Mouse (Mus musculus): ENCODE data around the gene Jaml. TPM values are rescaled to one million over a fixed set of nuclear protein-coding genes. Genes with fewer than 3 reads are reported as not detected.
A peak's percentile ranks its signal among the peaks of the same experiment; 100 is the strongest.

Jaml gene
- polyA plus RNA-seq, 1 experiment from 2014 or later: 0.68 TPM

GRCm38 (mm10) chr9:45062677-45063076 is 16.3 kb upstream of the Jaml start:
- Histone ChIP-seq H3K4me3 (ENCODE audit: low read depth, low read length) (no peak overlapping the region), H3K36me3 (replicated peaks; ENCODE audit: insufficient read depth, low read length) (0 out of 2 replicates have a peak, but pooled peaks cover 3% of the 10 kb centered on the region), H3K27me3 (ENCODE audit: insufficient read depth, low read length) (no peaks in the 10 kb centered on the region), H3K27ac (ENCODE audit: low read depth) (no peak overlapping the region), H3K9me3 (ENCODE audit: low read length) (no peaks in the 10 kb centered on the region), H3K4me1 (ENCODE audit: insufficient read depth) (peaks cover 8% of the 10 kb centered on the region; the same call in 1 of the 2 replicates), H3K9ac (replicated peaks) (no peak overlapping the region), H3K4me2 (ENCODE audit: low read depth, low read length) (no peak overlapping the region)
- DNase-seq: no peak
- ATAC-seq: no peak
- 38% methylated on average over 3 of the region's 3 CpGs for WGBS (ENCODE audit: insufficient replicate concordance)
- TF ChIP-seq EP300 (IDR thresholded peaks at IDR 0.05; ENCODE audit: low read depth) (no peak), CTCF (IDR thresholded peaks at IDR 0.05; ENCODE audit: low read depth) (no peak)

DNA sequence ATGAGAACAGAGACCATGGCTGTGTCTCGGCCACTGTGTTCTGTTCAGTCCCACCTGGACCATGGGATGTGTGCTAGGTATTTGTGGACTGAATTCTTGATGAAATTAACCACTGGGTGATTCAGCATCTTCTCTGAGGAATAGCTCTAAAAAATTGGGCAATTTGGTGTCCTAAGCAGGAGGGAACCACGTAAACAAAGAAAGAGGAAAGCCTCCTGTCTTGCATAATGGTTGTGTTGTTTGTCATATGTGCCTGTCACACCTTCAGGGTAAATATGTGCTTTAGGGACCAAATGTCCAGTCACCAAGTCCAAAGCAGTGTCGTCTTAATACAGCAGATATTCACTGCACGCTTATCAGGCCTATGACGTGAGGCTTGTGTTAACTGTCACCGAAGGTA is 14.6 kb upstream of the Jaml start:
- peak; percentile 98 for ATAC-seq

DNA sequence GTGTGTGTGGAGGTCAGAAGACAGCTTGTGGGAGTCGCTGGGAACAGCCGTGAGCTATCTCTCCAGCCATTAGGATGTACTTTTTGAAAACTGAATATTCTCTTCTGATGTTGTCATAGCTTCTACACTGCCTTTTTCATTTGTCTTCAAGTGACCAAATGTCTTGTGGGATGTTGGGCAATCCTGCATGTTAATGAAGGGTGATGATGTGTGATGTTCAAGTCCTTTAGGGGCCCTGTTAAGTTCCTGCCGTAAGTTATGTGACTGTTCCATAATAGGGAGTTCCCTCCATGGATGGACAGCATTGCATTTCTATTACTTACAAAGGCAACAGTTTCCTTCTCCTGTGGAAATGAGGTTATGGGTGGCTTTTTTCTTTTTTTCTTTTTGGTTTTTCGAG is 12.2 kb upstream of the Jaml start:
- 65% methylated on average over 4 of the region's 4 CpGs for WGBS (ENCODE audit: insufficient replicate concordance)
- DNase-seq (no peak), ATAC-seq (no peak)

More for the DNA sequence above, 14.6 kb upstream of the Jaml start:
- Histone ChIP-seq H3K9ac (replicated peaks) (no peak overlapping the region), H3K27ac (ENCODE audit: low read depth) (peak overlapping the region; percentile 66), H3K9me3 (ENCODE audit: low read length) (no peaks in the 10 kb centered on the region), H3K27me3 (ENCODE audit: insufficient read depth, low read length) (no peaks in the 10 kb centered on the region), H3K36me3 (replicated peaks; ENCODE audit: insufficient read depth, low read length) (0 out of 2 replicates have a peak, but pooled peaks cover 3% of the 10 kb centered on the region), H3K4me1 (ENCODE audit: insufficient read depth) (peaks cover 8% of the 10 kb centered on the region; the same call in 1 of the 2 replicates), H3K4me3 (ENCODE audit: low read depth, low read length) (no peak overlapping the region), H3K4me2 (ENCODE audit: low read depth, low read length) (no peak overlapping the region)
- 53% methylated on average over 6 of the region's 6 CpGs for WGBS (ENCODE audit: insufficient replicate concordance)
- TF ChIP-seq EP300 (IDR thresholded peaks at IDR 0.05; ENCODE audit: low read depth) (peak; percentile 84), CTCF (IDR thresholded peaks at IDR 0.05; ENCODE audit: low read depth) (no peak)
- peak; percentile 20 for DNase-seq

DNA sequence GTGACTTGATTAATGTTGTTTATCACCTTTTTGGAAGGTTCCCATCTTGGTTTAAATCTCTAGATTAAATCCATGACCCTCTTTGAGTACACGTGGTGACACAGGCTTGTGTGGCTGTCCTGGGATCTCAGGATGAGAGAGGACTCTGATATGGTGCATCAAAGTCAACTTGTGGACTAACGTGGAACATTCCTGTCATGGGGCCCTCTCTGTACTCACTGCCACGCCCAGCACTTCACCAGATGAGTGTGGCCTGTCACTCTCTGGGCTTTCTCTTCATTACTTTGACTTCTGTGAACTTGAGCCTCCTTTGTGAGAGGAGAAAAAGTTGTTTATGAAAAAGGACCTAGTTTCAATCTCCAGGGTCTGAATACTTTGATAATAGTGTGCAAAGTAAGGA is 7.2 kb upstream of the Jaml start:
- Histone ChIP-seq H3K4me3 (ENCODE audit: low read depth, low read length) (no peak overlapping the region), H3K4me1 (ENCODE audit: insufficient read depth) (no peaks in the 10 kb centered on the region), H3K36me3 (replicated peaks; ENCODE audit: insufficient read depth, low read length) (no peaks in the 10 kb centered on the region), H3K9ac (replicated peaks) (no peak overlapping the region), H3K27ac (ENCODE audit: low read depth) (no peak overlapping the region), H3K4me2 (ENCODE audit: low read depth, low read length) (no peak overlapping the region), H3K27me3 (ENCODE audit: insufficient read depth, low read length) (no peaks in the 10 kb centered on the region), H3K9me3 (ENCODE audit: low read length) (no peaks in the 10 kb centered on the region)
- DNase-seq: no peak
- no peak for ATAC-seq
- TF ChIP-seq EP300 (IDR thresholded peaks at IDR 0.05; ENCODE audit: low read depth): no peak
- no peak for TF ChIP-seq CTCF (IDR thresholded peaks at IDR 0.05; ENCODE audit: low read depth)
- 57% methylated on average over 3 of the region's 3 CpGs for WGBS (ENCODE audit: insufficient replicate concordance)

More for the DNA sequence above, 12.2 kb upstream of the Jaml start:
- H3K9me3 ChIP-seq (ENCODE audit: low read length): no peaks in the 10 kb centered on the region
- H3K27ac ChIP-seq (ENCODE audit: low read depth): no peak overlapping the region
- peaks cover 6% of the 10 kb centered on the region; the same call in 1 of the 2 replicates for H3K4me1 ChIP-seq (ENCODE audit: insufficient read depth)
- no peak overlapping the region for H3K9ac ChIP-seq (replicated peaks)
- no peak for TF ChIP-seq CTCF (IDR thresholded peaks at IDR 0.05; ENCODE audit: low read depth)
- TF ChIP-seq EP300 (IDR thresholded peaks at IDR 0.05; ENCODE audit: low read depth): no peak
- no peaks in the 10 kb centered on the region for H3K27me3 ChIP-seq (ENCODE audit: insufficient read depth, low read length)
- H3K36me3 ChIP-seq (replicated peaks; ENCODE audit: insufficient read depth, low read length): 0 out of 2 replicates have a peak, but pooled peaks cover 3% of the 10 kb centered on the region
- no peak overlapping the region for H3K4me3 ChIP-seq (ENCODE audit: low read depth, low read length)
- no peak overlapping the region for H3K4me2 ChIP-seq (ENCODE audit: low read depth, low read length)

GRCm38 (mm10) chr9:45077859-45078258 is 1.1 kb upstream of the Jaml start:
- no peak overlapping the region for H3K9ac ChIP-seq (replicated peaks)
- DNase-seq (no peak), ATAC-seq (no peak)
- H3K4me1 ChIP-seq (ENCODE audit: insufficient read depth): no peaks in the 10 kb centered on the region; the same call in 1 of the 2 replicates
- H3K9me3 ChIP-seq (ENCODE audit: low read length): no peaks in the 10 kb centered on the region
- no peak overlapping the region for H3K4me2 ChIP-seq (ENCODE audit: low read depth, low read length)
- H3K36me3 ChIP-seq (replicated peaks; ENCODE audit: insufficient read depth, low read length): no peaks in the 10 kb centered on the region
- WGBS (ENCODE audit: insufficient replicate concordance): 45% methylated on average over 3 of the region's 3 CpGs
- H3K4me3 ChIP-seq (ENCODE audit: low read depth, low read length): no peak overlapping the region
- H3K27ac ChIP-seq (ENCODE audit: low read depth): no peak overlapping the region
- H3K27me3 ChIP-seq (ENCODE audit: insufficient read depth, low read length): no peaks in the 10 kb centered on the region
- TF ChIP-seq EP300 (IDR thresholded peaks at IDR 0.05; ENCODE audit: low read depth): no peak
- no peak for TF ChIP-seq CTCF (IDR thresholded peaks at IDR 0.05; ENCODE audit: low read depth)

GRCm38 (mm10) chr9:45083132-45083531 is 4.1 kb downstream of the Jaml start:
- Histone ChIP-seq H3K27ac (ENCODE audit: low read depth) (no peak overlapping the region), H3K9me3 (ENCODE audit: low read length) (no peaks in the 10 kb centered on the region), H3K4me2 (ENCODE audit: low read depth, low read length) (no peak overlapping the region), H3K27me3 (ENCODE audit: insufficient read depth, low read length) (no peaks in the 10 kb centered on the region), H3K36me3 (replicated peaks; ENCODE audit: insufficient read depth, low read length) (no peaks in the 10 kb centered on the region), H3K4me3 (ENCODE audit: low read depth, low read length) (no peak overlapping the region), H3K9ac (replicated peaks) (no peak overlapping the region), H3K4me1 (ENCODE audit: insufficient read depth) (peaks cover 13% of the 10 kb centered on the region)
- DNase-seq (no peak), ATAC-seq (no peak)
- no peak for TF ChIP-seq EP300 (IDR thresholded peaks at IDR 0.05; ENCODE audit: low read depth)
- no peak for TF ChIP-seq CTCF (IDR thresholded peaks at IDR 0.05; ENCODE audit: low read depth)
- 80% methylated on average over 3 of the region's 3 CpGs for WGBS (ENCODE audit: insufficient replicate concordance)

Measured in liver, postnatal 0 days (tissue).